Mouse (Mus musculus): ENCODE measurements around the gene Aadat. TPM values are rescaled to one million over a fixed set of nuclear protein-coding genes. Genes with fewer than 3 reads are reported as not detected.
A peak's percentile ranks its signal among the peaks of the same experiment; 100 is the strongest.
"Not testable (repeated sequence)": the region's sequence is repeated elsewhere in the genome, so short reads cannot be mapped to it uniquely, and the experiment has no call there.

The Aadat gene
- polyA plus RNA-seq (2014; fragmentation: Nextera tagmentation; extraction: Ambion mirVana), result 1.6 and 1.8 TPM in 2 replicates

DNA sequence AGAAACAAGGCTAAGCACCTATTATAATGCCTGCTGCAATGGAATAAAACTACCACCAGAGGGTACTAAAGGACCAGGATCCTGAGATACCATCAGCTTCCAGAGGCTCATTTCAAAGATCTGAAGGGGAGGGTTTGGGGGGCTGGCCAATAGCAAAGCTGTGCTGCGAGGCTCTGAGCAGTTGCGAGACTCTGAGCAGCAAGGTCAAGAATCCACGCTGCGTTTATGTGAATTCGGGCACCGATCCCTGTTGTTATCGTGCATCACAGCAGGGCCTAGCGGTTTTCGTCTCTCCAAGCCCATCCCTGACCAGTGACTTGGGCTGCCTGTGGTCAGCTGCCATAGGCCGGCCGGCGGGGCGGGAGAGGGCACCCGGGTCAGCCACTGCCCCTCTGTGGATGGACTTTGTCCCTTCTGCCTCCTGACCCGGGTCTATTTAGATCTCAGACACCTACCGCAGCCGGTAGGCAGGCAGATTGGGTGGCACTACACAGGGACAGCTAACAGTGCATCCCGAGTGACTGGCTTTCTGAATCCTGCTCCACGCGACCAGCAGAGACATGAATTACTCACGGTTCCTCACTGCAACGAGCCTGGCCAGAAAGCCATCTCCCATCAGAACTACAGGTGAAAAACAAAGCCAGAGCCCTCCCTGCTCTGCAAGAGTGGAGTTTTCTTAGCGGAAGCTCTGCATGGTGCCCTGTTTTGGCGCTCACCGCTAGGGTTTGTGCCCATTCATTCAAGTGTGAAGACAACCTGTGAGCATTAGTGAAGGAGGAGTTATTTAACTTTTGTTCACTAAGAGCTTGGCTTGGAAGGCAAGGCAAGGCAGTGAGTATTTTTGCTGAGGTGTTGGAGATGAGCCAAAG lies at the start of gene Aadat:
Gene Aadat, plus strand, starts transcription at position 280 of the 869 bp plus-strand sequence.
- peak; percentile 94 for DNase-seq
- Histone ChIP-seq H3K4me2 (ENCODE audit: low read length) (peak within 1 kb of the TSS; percentile 94), H3K4me1 (ENCODE audit: control insufficient read depth, insufficient read depth, low read length) (no peaks in the 10 kb centered on the region), H3K9ac (replicated peaks; ENCODE audit: low read length) (peak within 1 kb of the TSS; percentile 83), H3K27ac (replicated peaks; ENCODE audit: low read depth, low read length) (peak within 1 kb of the TSS; percentile 66), H3K4me3 (replicated peaks; ENCODE audit: low read depth, low read length) (peak within 1 kb of the TSS; percentile 60), H3K9me3 (ENCODE audit: control insufficient read depth, low read length) (no peaks in the 10 kb centered on the region), H3K36me3 (ENCODE audit: control insufficient read depth, insufficient read depth, low read length) (no peaks in the 10 kb centered on the region), H3K27me3 (ENCODE audit: control insufficient read depth, insufficient read depth, low read length) (no peaks in the 10 kb centered on the region)
- under 1% methylated on average over 25 of the region's 25 CpGs for WGBS
- ATAC-seq (ENCODE audit: low FRiP score, low TSS enrichment), result peak; percentile 97

- peak; percentile 91 for DNase-seq
- Histone ChIP-seq H3K4me2 (ENCODE audit: low read length) (peak overlapping the region; percentile 29), H3K36me3 (ENCODE audit: control insufficient read depth, insufficient read depth, low read length) (no peaks in the 10 kb centered on the region), H3K9me3 (ENCODE audit: control insufficient read depth, low read length) (no peaks in the 10 kb centered on the region), H3K4me1 (ENCODE audit: control insufficient read depth, insufficient read depth, low read length) (no peaks in the 10 kb centered on the region), H3K4me3 (replicated peaks; ENCODE audit: low read depth, low read length) (no peak overlapping the region), H3K27ac (replicated peaks; ENCODE audit: low read depth, low read length) (no peak overlapping the region), H3K9ac (replicated peaks; ENCODE audit: low read length) (no peak overlapping the region), H3K27me3 (ENCODE audit: control insufficient read depth, insufficient read depth, low read length) (no peaks in the 10 kb centered on the region)
- peak; percentile 89 for ATAC-seq (ENCODE audit: low FRiP score, low TSS enrichment)
- 31% methylated on average over 15 of the region's 15 CpGs for WGBS
These were observed 38.9 kb upstream of the Aadat start for GRCm38 (mm10) chr8:60466686-60467335.

DNA sequence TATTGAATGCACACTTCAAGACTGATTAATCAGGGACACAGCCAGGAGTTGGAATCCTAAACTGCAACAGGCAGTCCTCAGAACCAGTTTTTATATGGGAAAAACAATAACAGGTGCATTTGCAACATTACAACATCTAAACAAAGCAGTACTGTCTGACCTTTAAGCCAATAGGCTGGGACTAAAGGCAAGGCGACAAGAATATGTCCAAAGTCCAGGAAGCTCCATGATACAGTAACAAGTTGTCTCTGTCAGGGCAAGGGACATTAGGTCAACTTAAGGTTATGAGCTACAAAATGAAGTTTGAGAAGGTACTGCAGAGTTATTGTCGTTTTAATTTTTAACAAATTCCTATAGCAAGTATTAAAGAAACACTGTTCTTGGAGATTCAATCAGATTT lies 15.6 kb upstream of the Aadat start:
- 82% methylated on average over 2 of the region's 2 CpGs for WGBS
- no peak for ATAC-seq (ENCODE audit: low FRiP score, low TSS enrichment)

GRCm38 (mm10) chr8:60491871-60492270 lies 13.9 kb upstream of the Aadat start:
- H3K27ac ChIP-seq (replicated peaks; ENCODE audit: low read depth, low read length), result no peak overlapping the region
- no peak for DNase-seq
- no peak overlapping the region for H3K4me2 ChIP-seq (ENCODE audit: low read length)
- H3K4me1 ChIP-seq (ENCODE audit: control insufficient read depth, insufficient read depth, low read length), result no peaks in the 10 kb centered on the region
- H3K27me3 ChIP-seq (ENCODE audit: control insufficient read depth, insufficient read depth, low read length), result no peaks in the 10 kb centered on the region
- H3K4me3 ChIP-seq (replicated peaks; ENCODE audit: low read depth, low read length), result no peak overlapping the region
- H3K9ac ChIP-seq (replicated peaks; ENCODE audit: low read length), result no peak overlapping the region
- ATAC-seq (ENCODE audit: low FRiP score, low TSS enrichment), result no peak
- WGBS, result 92% methylated on average over 2 of the region's 2 CpGs
- H3K36me3 ChIP-seq (ENCODE audit: control insufficient read depth, insufficient read depth, low read length), result no peaks in the 10 kb centered on the region
- H3K9me3 ChIP-seq (ENCODE audit: control insufficient read depth, low read length), result no peaks in the 10 kb centered on the region

More for the DNA sequence above, 15.6 kb upstream of the Aadat start:
- Histone ChIP-seq H3K9me3 (ENCODE audit: control insufficient read depth, low read length) (no peaks in the 10 kb centered on the region), H3K27me3 (ENCODE audit: control insufficient read depth, insufficient read depth, low read length) (no peaks in the 10 kb centered on the region), H3K4me1 (ENCODE audit: control insufficient read depth, insufficient read depth, low read length) (no peaks in the 10 kb centered on the region), H3K4me2 (ENCODE audit: low read length) (no peak overlapping the region), H3K9ac (replicated peaks; ENCODE audit: low read length) (no peak overlapping the region), H3K27ac (replicated peaks; ENCODE audit: low read depth, low read length) (no peak overlapping the region), H3K36me3 (ENCODE audit: control insufficient read depth, insufficient read depth, low read length) (no peaks in the 10 kb centered on the region), H3K4me3 (replicated peaks; ENCODE audit: low read depth, low read length) (no peak overlapping the region)
- DNase-seq, result no peak

DNA sequence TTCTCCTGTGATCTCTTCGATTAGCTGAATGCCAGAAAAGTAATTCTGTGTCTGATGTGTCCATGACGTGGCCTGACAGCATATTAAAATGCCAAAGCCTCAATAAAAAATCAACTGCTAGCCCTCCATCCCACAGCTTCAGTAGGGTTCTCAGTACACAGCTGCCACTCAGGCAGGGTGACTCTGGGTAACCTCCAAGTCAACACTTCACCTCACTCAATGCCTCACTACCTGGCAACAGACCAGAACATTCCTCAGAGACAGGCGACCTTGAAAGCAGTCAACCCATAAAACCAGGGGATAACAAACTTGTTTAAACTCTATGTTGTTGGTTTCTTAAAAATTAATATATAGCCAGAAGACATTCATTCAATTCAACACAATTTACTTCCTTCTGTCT lies 13.3 kb upstream of the Aadat start:
- 84% methylated on average over 3 of the region's 3 CpGs for WGBS

DNA sequence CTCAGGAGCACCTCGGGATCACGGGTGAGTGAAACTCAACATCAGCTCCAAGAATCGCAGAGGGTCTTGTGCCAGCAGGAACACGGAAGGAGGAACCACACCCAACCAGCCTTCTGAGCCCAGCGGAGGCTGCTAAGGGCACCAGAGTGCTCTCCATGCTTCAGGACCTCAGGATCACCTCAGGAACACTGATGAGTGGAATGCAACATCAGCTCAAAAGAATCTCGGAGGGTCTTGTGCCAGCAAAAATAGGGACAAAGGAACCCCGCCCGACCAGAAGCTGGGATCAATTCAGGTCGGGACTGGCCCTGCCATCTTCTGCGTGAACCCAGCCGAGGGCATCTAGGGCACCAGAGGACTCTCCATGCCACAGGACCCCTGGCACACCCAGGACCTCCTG lies 11.1 kb upstream of the Aadat start:
- Histone ChIP-seq H3K27ac (replicated peaks; ENCODE audit: low read depth, low read length) (no peak overlapping the region), H3K27me3 (ENCODE audit: control insufficient read depth, insufficient read depth, low read length) (no peaks in the 10 kb centered on the region), H3K4me3 (replicated peaks; ENCODE audit: low read depth, low read length) (no peak overlapping the region), H3K9ac (replicated peaks; ENCODE audit: low read length) (no peak overlapping the region), H3K4me1 (ENCODE audit: control insufficient read depth, insufficient read depth, low read length) (no peaks in the 10 kb centered on the region), H3K9me3 (ENCODE audit: control insufficient read depth, low read length) (no peaks in the 10 kb centered on the region), H3K36me3 (ENCODE audit: control insufficient read depth, insufficient read depth, low read length) (no peaks in the 10 kb centered on the region), H3K4me2 (ENCODE audit: low read length) (no peak overlapping the region)
- ATAC-seq (ENCODE audit: low FRiP score, low TSS enrichment), result no peak
- 94% methylated on average over 11 of the region's 11 CpGs for WGBS
- no peak for DNase-seq

More for the DNA sequence above, 13.3 kb upstream of the Aadat start:
- H3K27me3 ChIP-seq (ENCODE audit: control insufficient read depth, insufficient read depth, low read length), result no peaks in the 10 kb centered on the region
- H3K4me3 ChIP-seq (replicated peaks; ENCODE audit: low read depth, low read length), result no peak overlapping the region
- no peaks in the 10 kb centered on the region for H3K36me3 ChIP-seq (ENCODE audit: control insufficient read depth, insufficient read depth, low read length)
- H3K9me3 ChIP-seq (ENCODE audit: control insufficient read depth, low read length), result no peaks in the 10 kb centered on the region
- DNase-seq (no peak), ATAC-seq (ENCODE audit: low FRiP score, low TSS enrichment) (no peak)
- H3K4me1 ChIP-seq (ENCODE audit: control insufficient read depth, insufficient read depth, low read length), result no peaks in the 10 kb centered on the region
- H3K4me2 ChIP-seq (ENCODE audit: low read length), result no peak overlapping the region
- H3K27ac ChIP-seq (replicated peaks; ENCODE audit: low read depth, low read length), result no peak overlapping the region
- no peak overlapping the region for H3K9ac ChIP-seq (replicated peaks; ENCODE audit: low read length)

GRCm38 (mm10) chr8:60495046-60495445 lies 10.7 kb upstream of the Aadat start:
- H3K27me3 ChIP-seq (ENCODE audit: control insufficient read depth, insufficient read depth, low read length); H3K27ac ChIP-seq (replicated peaks; ENCODE audit: low read depth, low read length); H3K4me3 ChIP-seq (replicated peaks; ENCODE audit: low read depth, low read length); H3K9ac ChIP-seq (replicated peaks; ENCODE audit: low read length); H3K4me2 ChIP-seq (ENCODE audit: low read length); H3K4me1 ChIP-seq (ENCODE audit: control insufficient read depth, insufficient read depth, low read length); ATAC-seq (ENCODE audit: low FRiP score, low TSS enrichment); H3K36me3 ChIP-seq (ENCODE audit: control insufficient read depth, insufficient read depth, low read length); DNase-seq; H3K9me3 ChIP-seq (ENCODE audit: control insufficient read depth, low read length): not testable (repeated sequence)
- WGBS, result 91% methylated on average over 2 of the region's 2 CpGs

DNA sequence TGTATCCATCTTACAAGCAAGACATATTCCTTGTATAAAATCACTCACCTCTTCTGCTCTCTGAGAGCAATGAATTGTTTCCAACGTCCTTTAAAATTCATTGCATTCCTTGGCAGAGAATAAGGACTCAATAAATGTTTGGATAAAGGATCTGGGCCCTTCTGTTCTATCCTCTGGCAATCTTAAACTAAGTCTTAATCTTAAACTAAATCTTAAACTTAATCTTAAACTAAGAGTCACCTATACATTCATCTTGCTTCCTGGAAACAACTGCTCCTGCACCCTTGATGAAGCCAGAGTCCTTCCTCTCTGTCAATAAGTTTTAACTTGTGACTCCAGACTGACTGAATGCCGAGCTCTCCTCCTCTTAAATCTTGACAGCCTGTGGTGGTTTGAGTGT lies 2.6 kb upstream of the Aadat start, which contains the start of gene Gm10283:
Gene Gm10283, minus strand, starts transcription at position 101 of the 400 bp plus-strand sequence.
- no peak for ATAC-seq (ENCODE audit: low FRiP score, low TSS enrichment)
- Histone ChIP-seq H3K36me3 (ENCODE audit: control insufficient read depth, insufficient read depth, low read length) (no peaks in the 10 kb centered on the region), H3K4me2 (ENCODE audit: low read length) (no peak within 1 kb of the TSS), H3K9me3 (ENCODE audit: control insufficient read depth, low read length) (no peaks in the 10 kb centered on the region), H3K4me1 (ENCODE audit: control insufficient read depth, insufficient read depth, low read length) (no peaks in the 10 kb centered on the region), H3K27me3 (ENCODE audit: control insufficient read depth, insufficient read depth, low read length) (no peaks in the 10 kb centered on the region), H3K9ac (replicated peaks; ENCODE audit: low read length) (no peak within 1 kb of the TSS), H3K4me3 (replicated peaks; ENCODE audit: low read depth, low read length) (no peak within 1 kb of the TSS), H3K27ac (replicated peaks; ENCODE audit: low read depth, low read length) (no peak within 1 kb of the TSS)
- 54% methylated on average over 2 of the region's 2 CpGs for WGBS
- DNase-seq, result no peak
